Mouse (Mus musculus) stomach, embryonic 16.5 days (tissue): ENCODE results near the gene H2-Q10. TPM values are rescaled to one million over a fixed set of nuclear protein-coding genes. Genes with fewer than 3 reads are reported as not detected.
"Not testable (repeated sequence)": the region's sequence is repeated elsewhere in the genome, so short reads cannot be mapped to it uniquely, and the experiment has no call there.

Source experiments
- ATAC-seq: fragments of 200-750 bp; cut with Nextera tagmentation; 2 replicates; pipeline ENCODE4 v1.8.0; 2017; ENCODE audit warnings: moderate number of reproducible peaks, moderate TSS enrichment; ENCODE audit not compliant: insufficient read depth, low FRiP score
- H3K27ac ChIP-seq: fragments of 300-500 bp; sonication (generic); 2 replicates; pipeline ENCODE4 v1.5.1; 2014; ENCODE audit warnings: low read length
- H3K27me3 ChIP-seq: fragments of 300-500 bp; sonication (generic); 2 replicates; pipeline ENCODE4 v1.6.1; 2014; ENCODE audit warnings: low read length, control low read depth, mixed read lengths; ENCODE audit not compliant: control insufficient read depth, insufficient read depth
- H3K36me3 ChIP-seq: fragments of 300-500 bp; sonication (generic); 2 replicates; pipeline ENCODE4 v1.6.1; 2014; ENCODE audit warnings: low read length; ENCODE audit not compliant: control insufficient read depth, insufficient read depth
- H3K4me1 ChIP-seq: fragments of 300-500 bp; sonication (generic); 2 replicates; pipeline ENCODE4 v1.6.1; 2014; ENCODE audit warnings: low read length, control low read depth, mixed read lengths; ENCODE audit not compliant: control insufficient read depth, insufficient read depth
- H3K4me2 ChIP-seq: fragments of 300-500 bp; sonication (generic); 2 replicates; pipeline ENCODE4 v1.6.1; 2014; ENCODE audit warnings: low read depth, low read length, mixed read lengths
- H3K4me3 ChIP-seq: fragments of 300-500 bp; sonication (generic); replicated peaks from 2 replicates; pipeline ENCODE4 v1.5.1; 2014; ENCODE audit warnings: mild to moderate bottlenecking, low read length
- H3K9ac ChIP-seq: fragments of 300-500 bp; sonication (generic); 2 replicates; pipeline ENCODE4 v1.6.1; 2014; ENCODE audit warnings: low read length
- H3K9me3 ChIP-seq: fragments of 300-500 bp; sonication (generic); replicated peaks from 2 replicates; pipeline ENCODE4 v1.6.1; 2016; ENCODE audit warnings: low read length, control low read depth; ENCODE audit not compliant: control insufficient read depth
- WGBS: fragments of 180-500 bp; shearing (Covaris S2); extraction: QIAGEN DNeasy Blood & Tissue Kit; methylation state at CpG from one replicate; pipeline ENCODE4 v1.1.7; 2014; 5-methylcytosine and 5-hydroxymethylcytosine counted together
- polyA plus RNA-seq: library from polyadenylated mRNA; unstranded; fragments of >200 nt; fragmentation: Nextera tagmentation; extraction: Ambion mirVana; gene quantifications from 2 replicates; pipeline ENCODE4 v1.2.1, GENCODE M21; 2015

Gene H2-Q10
- polyA plus RNA-seq, 1 experiment from 2014 or later, result 22.4 TPM

GRCm38 (mm10) chr17:35428883-35429282 is 41.0 kb upstream of the H2-Q10 start:
- H3K9me3 ChIP-seq, H3K4me2 ChIP-seq, H3K36me3 ChIP-seq, H3K27ac ChIP-seq, H3K4me3 ChIP-seq, H3K9ac ChIP-seq, ATAC-seq, H3K4me1 ChIP-seq, H3K27me3 ChIP-seq: not testable (repeated sequence)
- 83% methylated on average over 6 of the region's 6 CpGs for WGBS

- H3K36me3 ChIP-seq, H3K27me3 ChIP-seq, ATAC-seq, H3K4me1 ChIP-seq, H3K9ac ChIP-seq, H3K9me3 ChIP-seq, H3K4me2 ChIP-seq, H3K4me3 ChIP-seq, H3K27ac ChIP-seq: not testable (repeated sequence)
- WGBS, result 85% methylated on average over 6 of the region's 6 CpGs
These were observed 39.2 kb upstream of the H2-Q10 start for GRCm38 (mm10) chr17:35430671-35431070.

- not testable (repeated sequence) for H3K9me3 ChIP-seq, H3K4me2 ChIP-seq, H3K4me1 ChIP-seq, H3K4me3 ChIP-seq, H3K27ac ChIP-seq, H3K27me3 ChIP-seq, H3K9ac ChIP-seq, H3K36me3 ChIP-seq, ATAC-seq
- WGBS, result 76% methylated on average over 3 of the region's 3 CpGs
These were observed 37.7 kb upstream of the H2-Q10 start for GRCm38 (mm10) chr17:35432167-35432566.

- not testable (repeated sequence) for H3K27ac ChIP-seq, H3K4me3 ChIP-seq, H3K4me2 ChIP-seq, H3K27me3 ChIP-seq, H3K9me3 ChIP-seq, H3K9ac ChIP-seq, H3K4me1 ChIP-seq, ATAC-seq, H3K36me3 ChIP-seq
- 7% methylated on average over 8 of the region's 8 CpGs for WGBS
These were observed 35.1 kb upstream of the H2-Q10 start for GRCm38 (mm10) chr17:35434836-35435235.

- not testable (repeated sequence) for H3K27ac ChIP-seq, H3K4me3 ChIP-seq, H3K9ac ChIP-seq, H3K4me2 ChIP-seq, H3K4me1 ChIP-seq, ATAC-seq, H3K36me3 ChIP-seq, H3K9me3 ChIP-seq
- peaks cover 10% of the 10 kb centered on the region; the same call in 1 of the 2 replicates for H3K27me3 ChIP-seq
- WGBS, result 73% methylated on average over 3 of the region's 3 CpGs
These were observed 34.3 kb upstream of the H2-Q10 start for GRCm38 (mm10) chr17:35435577-35435976.

- H3K4me2 ChIP-seq, H3K36me3 ChIP-seq, H3K9ac ChIP-seq, H3K4me1 ChIP-seq, H3K4me3 ChIP-seq, ATAC-seq, H3K27ac ChIP-seq, H3K9me3 ChIP-seq: not testable (repeated sequence)
- WGBS, result 64% methylated on average over 1 of the region's 1 CpGs
- peaks cover 10% of the 10 kb centered on the region; the same call in 1 of the 2 replicates for H3K27me3 ChIP-seq
These were observed 32.4 kb upstream of the H2-Q10 start for GRCm38 (mm10) chr17:35437386-35437936.

GRCm38 (mm10) chr17:35438395-35438794 is 31.5 kb upstream of the H2-Q10 start:
- 76% methylated on average over 1 of the region's 3 CpGs for WGBS
- H3K27me3 ChIP-seq, result peaks cover 10% of the 10 kb centered on the region; the same call in 1 of the 2 replicates
- not testable (repeated sequence) for H3K9ac ChIP-seq, H3K4me3 ChIP-seq, H3K9me3 ChIP-seq, H3K36me3 ChIP-seq, H3K27ac ChIP-seq, H3K4me2 ChIP-seq, ATAC-seq, H3K4me1 ChIP-seq

- ATAC-seq, result peak; percentile 91
- not testable (repeated sequence) for H3K36me3 ChIP-seq, H3K4me1 ChIP-seq, H3K27ac ChIP-seq, H3K9me3 ChIP-seq
- H3K9ac ChIP-seq, result peak within 1 kb of the TSS; percentile 73
- WGBS, result 2% methylated on average over 18 of the region's 18 CpGs
- H3K27me3 ChIP-seq, result peaks cover 10% of the 10 kb centered on the region; the same call in 1 of the 2 replicates
- H3K4me2 ChIP-seq, result peak within 1 kb of the TSS; percentile 92
- peak within 1 kb of the TSS; percentile 49 for H3K4me3 ChIP-seq
These were observed 31.0 kb upstream of the H2-Q10 start, which contains the start of gene H2-Q7 for GRCm38 (mm10) chr17:35438885-35439284. Gene H2-Q7, plus strand, starts transcription at chr17:35439155.

- Histone ChIP-seq H3K4me2 (peak overlapping the region; percentile 92), H3K4me3 (peak overlapping the region; percentile 49), H3K9ac (peak overlapping the region; percentile 73), H3K27me3 (peaks cover 10% of the 10 kb centered on the region; the same call in 1 of the 2 replicates)
- H3K4me1 ChIP-seq, H3K27ac ChIP-seq, H3K36me3 ChIP-seq, H3K9me3 ChIP-seq: not testable (repeated sequence)
- under 1% methylated on average over 43 of the region's 48 CpGs for WGBS
- peak; percentile 25; the same call in 1 of the 2 replicates for ATAC-seq
These were observed 30.6 kb upstream of the H2-Q10 start for GRCm38 (mm10) chr17:35439295-35439747.
